Mouse (Mus musculus): Measurements from ENCODE around the gene Olfr267.

Olfr267 gene

GRCm38 (mm10) chr4:58787616-58788015 is at the start of gene Olfr267:
TSS of gene Olfr267 (minus strand) at chr4:58787716.
- DNase-seq (ENCODE audit: low spot score) = no peak

GRCm38 (mm10) chr4:58832908-58833307 is 45.4 kb upstream of the Olfr267 start:
- DNase-seq (ENCODE audit: low spot score) = peak; percentile 37

- DNase-seq (ENCODE audit: low spot score) = no peak
Observed at GRCm38 (mm10) chr4:58825921-58826320, 38.4 kb upstream of the Olfr267 start.

GRCm38 (mm10) chr4:58786659-58787058 is 857 bp downstream of the Olfr267 start:
- DNase-seq (ENCODE audit: low spot score) = no peak

- no peak for DNase-seq (ENCODE audit: low spot score)
Observed at GRCm38 (mm10) chr4:58763417-58763816, 24.1 kb downstream of the Olfr267 start.

GRCm38 (mm10) chr4:58749510-58749909 is 38.0 kb downstream of the Olfr267 start:
- peak; percentile 4 for DNase-seq (ENCODE audit: low spot score)

- DNase-seq (ENCODE audit: low spot score) = no peak
Observed at GRCm38 (mm10) chr4:58749101-58749500, 38.4 kb downstream of the Olfr267 start.

GRCm38 (mm10) chr4:58745583-58746222 is 41.8 kb downstream of the Olfr267 start:
- DNase-seq (ENCODE audit: low spot score) = no peak

- no peak for DNase-seq (ENCODE audit: low spot score)
Observed at GRCm38 (mm10) chr4:58736867-58737633, 50.5 kb downstream of the Olfr267 start.
